Mouse (Mus musculus) kidney, embryonic 14.5 days (tissue): ENCODE measurements at regions not wholly inside any gene's neighbourhood (a gene's known extent, or its start where the extent isn't known, plus 50 kb on each side); places are given as distances from the start of the nearest gene placed in this dataset.

Experiments
- ATAC-seq: fragments of 200-750 bp; cut with Nextera tagmentation; 2 replicates; pipeline ENCODE4 v1.8.0; 2017; ENCODE audit warnings: moderate number of reproducible peaks, mild to moderate bottlenecking, moderate TSS enrichment, moderate library complexity; ENCODE audit not compliant: low FRiP score, low TSS enrichment
- H3K27ac ChIP-seq: fragments of 300-500 bp; sonication (generic); 2 replicates; pipeline ENCODE4 v1.5.1; 2014; ENCODE audit warnings: low read depth, mild to moderate bottlenecking, low read length, moderate library complexity, mixed read lengths
- H3K27me3 ChIP-seq: fragments of 300-500 bp; sonication (generic); 2 replicates; pipeline ENCODE4 v1.6.1; 2014; ENCODE audit warnings: mild to moderate bottlenecking, low read length; ENCODE audit not compliant: control insufficient read depth, insufficient read depth
- H3K36me3 ChIP-seq: fragments of 300-500 bp; sonication (generic); 2 replicates; pipeline ENCODE4 v1.6.1; 2014; ENCODE audit warnings: low read length, mixed read lengths; ENCODE audit not compliant: control insufficient read depth, insufficient read depth
- H3K4me1 ChIP-seq: fragments of 300-500 bp; sonication (generic); 2 replicates; pipeline ENCODE4 v1.6.1; 2014; ENCODE audit warnings: low read length, mixed read lengths; ENCODE audit not compliant: control insufficient read depth, insufficient read depth
- H3K4me2 ChIP-seq: fragments of 300-500 bp; sonication (generic); replicated peaks from 2 replicates; pipeline ENCODE4 v1.6.1; 2014; ENCODE audit warnings: low read depth, mild to moderate bottlenecking, low read length
- H3K4me3 ChIP-seq: fragments of 300-500 bp; sonication (generic); 2 replicates; pipeline ENCODE4 v1.5.1; 2014; ENCODE audit warnings: mild to moderate bottlenecking, low read length
- H3K9ac ChIP-seq: fragments of 300-500 bp; sonication (generic); 2 replicates; pipeline ENCODE4 v1.6.1; 2014; ENCODE audit warnings: low read depth, mild to moderate bottlenecking, low read length, moderate library complexity
- H3K9me3 ChIP-seq: fragments of 300-500 bp; sonication (generic); 2 replicates; pipeline ENCODE4 v1.6.1; 2016; ENCODE audit warnings: low read length; ENCODE audit not compliant: control insufficient read depth
- WGBS: fragments of 180-500 bp; shearing (Covaris S2); extraction: QIAGEN DNeasy Blood & Tissue Kit; methylation state at CpG from one replicate; pipeline ENCODE4 v1.1.7; 2014; 5-methylcytosine and 5-hydroxymethylcytosine counted together

GRCm38 (mm10) chr9:85593867-85594266, 155.3 kb downstream of the Ibtk start:
- Histone ChIP-seq H3K27me3 (no peaks in the 10 kb centered on the region), H3K9me3 (no peaks in the 10 kb centered on the region), H3K27ac (no peak overlapping the region), H3K4me3 (no peak overlapping the region), H3K4me1 (no peaks in the 10 kb centered on the region), H3K36me3 (no peaks in the 10 kb centered on the region), H3K9ac (no peak overlapping the region), H3K4me2 (no peak overlapping the region)
- 80% methylated on average over 4 of the region's 4 CpGs for WGBS
- ATAC-seq = no peak

DNA sequence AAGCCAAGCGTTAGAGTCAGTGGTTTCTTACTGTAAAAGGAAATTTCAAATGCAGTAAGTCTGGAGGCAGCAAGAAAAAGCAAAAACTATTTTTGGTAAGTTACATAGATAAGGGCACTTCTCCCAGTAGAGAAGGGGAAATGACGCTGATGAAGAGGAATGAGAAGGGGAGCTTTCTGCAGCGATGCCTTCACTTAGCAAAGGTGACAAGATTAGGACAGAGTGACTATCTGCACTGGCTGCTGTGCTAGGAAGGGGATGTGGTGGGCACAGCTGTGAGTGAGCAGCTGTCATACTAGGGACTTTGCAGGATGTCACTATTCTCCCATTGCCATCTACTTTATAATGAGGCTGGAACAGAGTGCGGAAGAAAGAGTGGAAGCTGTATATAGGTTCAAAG, 156.5 kb downstream of the Ibtk start:
- Histone ChIP-seq H3K4me1 (no peaks in the 10 kb centered on the region), H3K4me2 (no peak overlapping the region), H3K9ac (no peak overlapping the region), H3K27me3 (no peaks in the 10 kb centered on the region), H3K27ac (no peak overlapping the region), H3K4me3 (no peak overlapping the region), H3K36me3 (no peaks in the 10 kb centered on the region), H3K9me3 (no peaks in the 10 kb centered on the region)
- no peak for ATAC-seq
- WGBS = 84% methylated on average over 4 of the region's 4 CpGs

GRCm38 (mm10) chr9:85589210-85589609, 159.9 kb downstream of the Ibtk start:
- Histone ChIP-seq H3K27ac (no peak overlapping the region), H3K9ac (no peak overlapping the region), H3K9me3 (no peaks in the 10 kb centered on the region), H3K4me3 (no peak overlapping the region), H3K36me3 (no peaks in the 10 kb centered on the region), H3K4me2 (no peak overlapping the region), H3K4me1 (no peaks in the 10 kb centered on the region), H3K27me3 (no peaks in the 10 kb centered on the region)
- WGBS = 88% methylated on average over 3 of the region's 3 CpGs
- no peak for ATAC-seq

- H3K4me3 ChIP-seq = no peak overlapping the region
- H3K4me2 ChIP-seq = no peak overlapping the region
- no peaks in the 10 kb centered on the region for H3K36me3 ChIP-seq
- H3K4me1 ChIP-seq = no peaks in the 10 kb centered on the region
- 43% methylated on average over 2 of the region's 2 CpGs for WGBS
- 0 out of 2 replicates have a peak, but pooled peaks have one; percentile 32 for ATAC-seq
- no peaks in the 10 kb centered on the region for H3K9me3 ChIP-seq
- no peaks in the 10 kb centered on the region for H3K27me3 ChIP-seq
- no peak overlapping the region for H3K27ac ChIP-seq
- no peak overlapping the region for H3K9ac ChIP-seq
Observed at GRCm38 (mm10) chr9:85588077-85588476, 161.1 kb downstream of the Ibtk start.

GRCm38 (mm10) chr9:85581028-85581595, 168.0 kb downstream of the Ibtk start:
- no peak overlapping the region for H3K4me2 ChIP-seq
- no peaks in the 10 kb centered on the region for H3K9me3 ChIP-seq
- ATAC-seq = no peak
- no peaks in the 10 kb centered on the region for H3K27me3 ChIP-seq
- WGBS = 67% methylated on average over 1 of the region's 1 CpGs
- no peaks in the 10 kb centered on the region for H3K36me3 ChIP-seq
- no peak overlapping the region for H3K27ac ChIP-seq
- no peaks in the 10 kb centered on the region for H3K4me1 ChIP-seq
- no peak overlapping the region for H3K9ac ChIP-seq
- H3K4me3 ChIP-seq = no peak overlapping the region

DNA sequence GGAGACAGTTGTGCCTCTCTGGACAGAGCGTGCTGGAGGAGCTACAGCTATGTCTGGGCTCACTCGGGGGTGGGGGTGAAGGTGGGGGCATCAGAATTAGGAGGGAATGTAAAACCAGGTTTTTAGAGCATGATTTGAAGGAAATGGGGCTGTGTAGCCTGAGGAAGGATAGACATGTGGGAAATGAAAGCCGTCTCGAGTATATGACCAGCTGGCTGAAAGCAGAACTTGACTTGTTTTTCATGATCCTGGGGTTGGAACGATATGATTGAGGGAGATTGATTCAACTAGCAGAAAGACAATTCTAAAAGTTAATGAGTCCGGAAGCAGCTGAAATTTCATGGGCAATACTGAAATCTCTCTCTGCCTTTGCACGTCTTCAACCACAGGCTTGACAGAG, 171.3 kb downstream of the Ibtk start:
- no peaks in the 10 kb centered on the region for H3K4me1 ChIP-seq
- H3K9ac ChIP-seq = no peak overlapping the region
- no peaks in the 10 kb centered on the region for H3K36me3 ChIP-seq
- no peak for ATAC-seq
- 87% methylated on average over 7 of the region's 7 CpGs for WGBS
- H3K4me3 ChIP-seq = no peak overlapping the region
- no peaks in the 10 kb centered on the region for H3K9me3 ChIP-seq
- H3K27me3 ChIP-seq = no peaks in the 10 kb centered on the region
- no peak overlapping the region for H3K4me2 ChIP-seq
- no peak overlapping the region for H3K27ac ChIP-seq

DNA sequence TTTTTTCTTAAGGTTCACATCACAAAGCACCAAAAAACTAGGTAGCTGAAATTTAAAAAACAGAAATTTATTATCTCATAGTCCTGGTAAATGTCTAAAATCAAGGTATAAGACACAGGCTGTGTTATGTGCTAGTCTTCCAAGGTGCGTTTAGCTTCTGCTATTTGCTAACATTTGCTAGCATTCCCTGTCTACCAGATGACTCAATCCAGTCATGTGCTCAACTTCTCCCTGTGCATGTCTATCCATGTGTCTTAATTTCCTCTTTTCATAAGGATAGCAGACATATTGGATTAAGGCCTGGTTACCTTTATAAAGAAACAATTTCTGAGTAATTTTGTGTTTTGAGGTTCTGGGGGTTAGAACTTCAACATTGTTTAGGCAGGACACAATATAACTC, 171.8 kb downstream of the Ibtk start:
- WGBS = 97% methylated on average over 1 of the region's 1 CpGs
- no peak for ATAC-seq
- H3K4me2 ChIP-seq = no peak overlapping the region

GRCm38 (mm10) chr9:85568877-85569276, 180.3 kb downstream of the Ibtk start:
- no peaks in the 10 kb centered on the region for H3K36me3 ChIP-seq
- no peak overlapping the region for H3K4me3 ChIP-seq
- H3K9ac ChIP-seq = no peak overlapping the region
- 83% methylated on average over 8 of the region's 8 CpGs for WGBS
- H3K9me3 ChIP-seq = no peaks in the 10 kb centered on the region
- H3K27ac ChIP-seq = no peak overlapping the region
- ATAC-seq = no peak
- H3K4me2 ChIP-seq = no peak overlapping the region
- H3K4me1 ChIP-seq = no peaks in the 10 kb centered on the region
- H3K27me3 ChIP-seq = no peaks in the 10 kb centered on the region

More for the DNA sequence above, 171.8 kb downstream of the Ibtk start:
- Histone ChIP-seq H3K9me3 (no peaks in the 10 kb centered on the region), H3K4me3 (no peak overlapping the region), H3K27me3 (no peaks in the 10 kb centered on the region), H3K9ac (no peak overlapping the region), H3K27ac (no peak overlapping the region), H3K4me1 (no peaks in the 10 kb centered on the region), H3K36me3 (no peaks in the 10 kb centered on the region)

GRCm38 (mm10) chr9:85551871-85552270, 197.3 kb downstream of the Ibtk start:
- Histone ChIP-seq H3K36me3 (no peaks in the 10 kb centered on the region), H3K9me3 (no peaks in the 10 kb centered on the region), H3K27me3 (no peaks in the 10 kb centered on the region), H3K27ac (no peak overlapping the region), H3K9ac (no peak overlapping the region), H3K4me2 (no peak overlapping the region), H3K4me1 (no peaks in the 10 kb centered on the region), H3K4me3 (no peak overlapping the region)
- ATAC-seq = no peak
- WGBS = 42% methylated on average over 1 of the region's 1 CpGs
